Mouse (Mus musculus): ENCODE results near the gene Aloxe3. TPM values are rescaled to one million over a fixed set of nuclear protein-coding genes. Genes with fewer than 3 reads are reported as not detected.

Gene Aloxe3
- polyA plus RNA-seq, 1 experiment from 2014 or later = 0.31 TPM

- 58% methylated on average over 7 of the region's 7 CpGs for WGBS
- peaks cover 8% of the 10 kb centered on the region; the same call in 1 of the 2 replicates for H3K27me3 ChIP-seq (ENCODE audit: control insufficient read depth, insufficient read depth, low read depth, low read length)
- H3K36me3 ChIP-seq (ENCODE audit: control insufficient read depth, insufficient read depth, low read length) = no peaks in the 10 kb centered on the region
- no peak overlapping the region for H3K4me3 ChIP-seq (ENCODE audit: low read length)
- no peaks in the 10 kb centered on the region for H3K9me3 ChIP-seq (ENCODE audit: control insufficient read depth, low read length)
- H3K27ac ChIP-seq (ENCODE audit: low read length) = no peak overlapping the region
- H3K4me1 ChIP-seq (replicated peaks; ENCODE audit: control insufficient read depth, insufficient read depth, low read length) = peaks cover 3% of the 10 kb centered on the region; the same call in 1 of the 2 replicates
- no peak overlapping the region for H3K4me2 ChIP-seq (ENCODE audit: low read depth, low read length)
- ATAC-seq (ENCODE audit: low read depth) = no peak
- H3K9ac ChIP-seq (ENCODE audit: low read length) = no peak overlapping the region
These were observed 21.9 kb downstream of the Aloxe3 start for GRCm38 (mm10) chr11:69147546-69147945.

DNA sequence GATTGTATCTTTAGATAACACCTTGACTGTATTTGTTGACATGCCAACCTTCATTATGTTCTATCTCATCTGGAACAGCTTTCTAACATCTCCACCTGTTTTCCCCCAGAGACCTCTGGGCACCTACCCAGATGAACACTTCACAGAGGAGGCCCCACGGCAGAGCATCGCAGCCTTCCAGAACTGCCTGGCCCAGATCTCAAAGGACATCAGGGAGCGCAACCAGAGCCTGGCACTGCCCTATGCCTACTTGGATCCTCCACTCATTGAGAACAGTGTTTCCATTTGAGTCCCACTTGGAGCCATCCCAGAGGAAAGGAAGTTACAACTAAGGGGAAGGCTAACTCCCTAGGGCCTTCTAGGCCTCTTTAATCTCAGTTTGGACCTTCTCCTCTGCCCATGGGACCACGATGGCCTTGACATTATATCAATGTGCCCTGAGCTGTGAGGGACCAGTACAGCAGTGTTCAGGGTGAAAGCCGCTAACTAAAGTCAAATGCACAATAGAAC lies 22.8 kb downstream of the Aloxe3 start:
- no peak overlapping the region for H3K27ac ChIP-seq (ENCODE audit: low read length)
- H3K4me3 ChIP-seq (ENCODE audit: low read length) = no peak overlapping the region
- H3K9ac ChIP-seq (ENCODE audit: low read length) = no peak overlapping the region
- no peaks in the 10 kb centered on the region for H3K36me3 ChIP-seq (ENCODE audit: control insufficient read depth, insufficient read depth, low read length)
- ATAC-seq (ENCODE audit: low read depth) = no peak
- H3K4me2 ChIP-seq (ENCODE audit: low read depth, low read length) = no peak overlapping the region
- peaks cover 9% of the 10 kb centered on the region; the same call in 1 of the 2 replicates for H3K27me3 ChIP-seq (ENCODE audit: control insufficient read depth, insufficient read depth, low read depth, low read length)
- H3K4me1 ChIP-seq (replicated peaks; ENCODE audit: control insufficient read depth, insufficient read depth, low read length) = peaks cover 3% of the 10 kb centered on the region; the same call in 1 of the 2 replicates
- whole genome bisulfite sequencing = 89% methylated on average over 5 of the region's 5 CpGs
- H3K9me3 ChIP-seq (ENCODE audit: control insufficient read depth, low read length) = no peaks in the 10 kb centered on the region

DNA sequence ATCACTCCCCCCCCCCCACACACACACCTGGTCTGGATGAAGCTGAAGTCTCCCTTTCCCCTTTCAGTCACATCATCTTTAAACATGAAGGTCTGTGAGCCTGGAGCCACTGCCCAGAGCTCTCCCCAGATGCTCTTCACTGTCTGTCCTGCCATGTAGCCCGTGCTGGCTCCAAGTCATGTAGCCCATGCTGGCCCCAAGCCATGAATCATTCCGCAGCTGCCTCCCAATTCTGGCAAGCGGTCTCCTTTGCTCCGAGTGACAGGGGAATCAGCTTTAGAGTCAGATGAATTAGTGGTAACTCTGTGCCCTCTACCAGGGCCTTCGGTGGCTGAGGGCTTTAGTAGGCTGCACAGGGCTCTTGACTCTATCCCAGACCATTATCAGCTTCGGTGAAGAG lies 24.0 kb downstream of the Aloxe3 start:
- Histone ChIP-seq H3K4me1 (replicated peaks; ENCODE audit: control insufficient read depth, insufficient read depth, low read length) (peaks cover 3% of the 10 kb centered on the region; the same call in 1 of the 2 replicates), H3K36me3 (ENCODE audit: control insufficient read depth, insufficient read depth, low read length) (no peaks in the 10 kb centered on the region), H3K4me3 (ENCODE audit: low read length) (no peak overlapping the region), H3K27me3 (ENCODE audit: control insufficient read depth, insufficient read depth, low read depth, low read length) (peaks cover 9% of the 10 kb centered on the region; the same call in 1 of the 2 replicates), H3K27ac (ENCODE audit: low read length) (no peak overlapping the region), H3K9me3 (ENCODE audit: control insufficient read depth, low read length) (no peaks in the 10 kb centered on the region), H3K9ac (ENCODE audit: low read length) (0 out of 2 replicates have a peak overlapping the region, but pooled peaks have one; percentile 6), H3K4me2 (ENCODE audit: low read depth, low read length) (no peak overlapping the region)
- no peak for ATAC-seq (ENCODE audit: low read depth)
- WGBS = 61% methylated on average over 6 of the region's 6 CpGs

DNA sequence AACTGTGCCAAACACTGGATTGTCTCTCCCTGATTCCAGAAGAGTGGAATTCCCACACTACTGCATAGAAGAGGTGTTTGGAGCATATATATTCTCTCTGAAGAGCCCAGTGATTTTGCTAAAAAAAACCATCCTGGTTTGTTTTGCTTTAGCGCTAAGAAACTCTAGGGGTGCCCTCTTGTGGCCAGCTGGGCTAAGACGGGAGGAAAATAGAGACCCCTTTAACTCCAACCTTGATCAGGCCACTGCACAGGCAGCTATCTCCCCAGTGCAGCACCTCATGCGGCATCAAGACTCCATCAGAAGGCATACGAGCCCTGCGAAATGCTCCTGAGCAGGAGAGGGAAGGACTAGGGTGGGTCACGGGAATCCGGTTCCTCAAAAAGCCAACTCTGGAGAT lies 24.7 kb downstream of the Aloxe3 start:
- 5% methylated on average over 7 of the region's 7 CpGs for WGBS

GRCm38 (mm10) chr11:69151004-69151403 lies 25.3 kb downstream of the Aloxe3 start:
- H3K9me3 ChIP-seq (ENCODE audit: control insufficient read depth, low read length) = no peaks in the 10 kb centered on the region
- H3K9ac ChIP-seq (ENCODE audit: low read length) = no peak overlapping the region
- H3K4me1 ChIP-seq (replicated peaks; ENCODE audit: control insufficient read depth, insufficient read depth, low read length) = peaks cover 3% of the 10 kb centered on the region; the same call in 1 of the 2 replicates
- peaks cover 9% of the 10 kb centered on the region; the same call in 1 of the 2 replicates for H3K27me3 ChIP-seq (ENCODE audit: control insufficient read depth, insufficient read depth, low read depth, low read length)
- peak overlapping the region; percentile 50 for H3K4me2 ChIP-seq (ENCODE audit: low read depth, low read length)
- no peak for ATAC-seq (ENCODE audit: low read depth)
- H3K4me3 ChIP-seq (ENCODE audit: low read length) = peak overlapping the region; percentile 25
- 60% methylated on average over 6 of the region's 6 CpGs for WGBS
- H3K27ac ChIP-seq (ENCODE audit: low read length) = no peak overlapping the region
- no peaks in the 10 kb centered on the region for H3K36me3 ChIP-seq (ENCODE audit: control insufficient read depth, insufficient read depth, low read length)

More for the DNA sequence above, 24.7 kb downstream of the Aloxe3 start:
- 0 out of 2 replicates have a peak, but pooled peaks have one; percentile 38 for ATAC-seq (ENCODE audit: low read depth)
- H3K9ac ChIP-seq (ENCODE audit: low read length) = peak overlapping the region; percentile 15; the same call in 1 of the 2 replicates
- H3K9me3 ChIP-seq (ENCODE audit: control insufficient read depth, low read length) = no peaks in the 10 kb centered on the region
- H3K4me3 ChIP-seq (ENCODE audit: low read length) = peak overlapping the region; percentile 25
- H3K4me2 ChIP-seq (ENCODE audit: low read depth, low read length) = peak overlapping the region; percentile 50
- H3K4me1 ChIP-seq (replicated peaks; ENCODE audit: control insufficient read depth, insufficient read depth, low read length) = peaks cover 3% of the 10 kb centered on the region; the same call in 1 of the 2 replicates
- peaks cover 9% of the 10 kb centered on the region; the same call in 1 of the 2 replicates for H3K27me3 ChIP-seq (ENCODE audit: control insufficient read depth, insufficient read depth, low read depth, low read length)
- no peaks in the 10 kb centered on the region for H3K36me3 ChIP-seq (ENCODE audit: control insufficient read depth, insufficient read depth, low read length)
- no peak overlapping the region for H3K27ac ChIP-seq (ENCODE audit: low read length)

- Histone ChIP-seq H3K4me3 (ENCODE audit: low read length) (no peak overlapping the region), H3K9me3 (ENCODE audit: control insufficient read depth, low read length) (no peaks in the 10 kb centered on the region), H3K4me2 (ENCODE audit: low read depth, low read length) (no peak overlapping the region), H3K9ac (ENCODE audit: low read length) (no peak overlapping the region), H3K36me3 (ENCODE audit: control insufficient read depth, insufficient read depth, low read length) (no peaks in the 10 kb centered on the region), H3K4me1 (replicated peaks; ENCODE audit: control insufficient read depth, insufficient read depth, low read length) (peaks cover 3% of the 10 kb centered on the region; the same call in 1 of the 2 replicates), H3K27ac (ENCODE audit: low read length) (no peak overlapping the region), H3K27me3 (ENCODE audit: control insufficient read depth, insufficient read depth, low read depth, low read length) (peaks cover 28% of the 10 kb centered on the region)
- ATAC-seq (ENCODE audit: low read depth) = no peak
- WGBS = 69% methylated on average over 8 of the region's 8 CpGs
These were observed 28.1 kb downstream of the Aloxe3 start for GRCm38 (mm10) chr11:69153831-69154230.

- 27% methylated on average over 1 of the region's 1 CpGs for WGBS
- Histone ChIP-seq H3K36me3 (ENCODE audit: control insufficient read depth, insufficient read depth, low read length) (no peaks in the 10 kb centered on the region), H3K4me1 (replicated peaks; ENCODE audit: control insufficient read depth, insufficient read depth, low read length) (peaks cover 3% of the 10 kb centered on the region; the same call in 1 of the 2 replicates), H3K9ac (ENCODE audit: low read length) (no peak overlapping the region), H3K27ac (ENCODE audit: low read length) (no peak overlapping the region), H3K4me3 (ENCODE audit: low read length) (no peak overlapping the region), H3K4me2 (ENCODE audit: low read depth, low read length) (no peak overlapping the region), H3K9me3 (ENCODE audit: control insufficient read depth, low read length) (no peaks in the 10 kb centered on the region), H3K27me3 (ENCODE audit: control insufficient read depth, insufficient read depth, low read depth, low read length) (peaks cover 28% of the 10 kb centered on the region)
- ATAC-seq (ENCODE audit: low read depth) = no peak
These were observed 29.7 kb downstream of the Aloxe3 start for GRCm38 (mm10) chr11:69155351-69155750.

DNA sequence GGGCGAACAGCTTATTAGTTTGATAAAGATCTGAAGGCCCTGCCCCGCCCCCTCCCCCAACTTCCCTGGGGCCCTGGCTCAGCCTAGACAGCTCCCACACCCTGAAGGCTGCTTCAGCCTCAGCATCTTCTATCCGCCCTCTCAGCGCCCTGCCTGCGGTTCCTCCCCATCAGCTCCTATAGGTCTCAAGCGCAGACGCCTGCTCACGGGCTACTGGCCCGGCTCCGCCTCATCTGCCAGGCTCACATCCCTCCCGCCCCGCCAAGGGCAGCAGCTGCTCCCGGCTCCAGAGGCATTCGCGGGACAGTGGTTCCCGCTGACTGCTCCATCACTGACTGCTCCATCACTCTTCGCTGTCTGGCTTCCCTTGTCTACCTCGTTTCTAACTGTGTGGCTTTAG lies 31.1 kb downstream of the Aloxe3 start, which contains the start of gene Alox12b:
Gene Alox12b (plus strand): TSS at position 190 of the 400 bp plus-strand sequence.
- no peak within 1 kb of the TSS for H3K27ac ChIP-seq (ENCODE audit: low read length)
- H3K9me3 ChIP-seq (ENCODE audit: control insufficient read depth, low read length) = no peaks in the 10 kb centered on the region
- no peak within 1 kb of the TSS for H3K4me3 ChIP-seq (ENCODE audit: low read length)

DNA sequence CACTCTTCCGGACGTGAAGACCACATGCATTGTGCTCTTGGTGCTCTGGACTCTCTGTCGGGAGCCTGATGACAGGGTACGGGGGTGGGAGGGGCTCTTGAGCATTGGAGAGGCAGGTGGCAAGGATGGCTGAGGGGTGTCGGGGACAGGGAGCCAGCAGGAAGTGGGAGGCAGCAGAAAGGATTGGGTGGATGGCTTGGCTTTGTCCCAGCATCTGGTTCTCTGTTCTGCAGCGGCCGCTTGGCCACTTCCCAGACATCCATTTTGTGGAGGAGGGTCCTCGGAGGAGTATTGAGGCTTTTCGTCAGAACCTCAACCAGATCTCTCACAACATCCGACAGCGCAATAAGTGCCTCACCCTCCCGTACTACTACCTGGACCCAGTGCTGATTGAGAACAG lies 43.6 kb downstream of the Aloxe3 start:
- no peak overlapping the region for H3K27ac ChIP-seq (ENCODE audit: low read length)
- no peaks in the 10 kb centered on the region for H3K36me3 ChIP-seq (ENCODE audit: control insufficient read depth, insufficient read depth, low read length)
- H3K9me3 ChIP-seq (ENCODE audit: control insufficient read depth, low read length) = no peaks in the 10 kb centered on the region
- ATAC-seq (ENCODE audit: low read depth) = no peak
- H3K27me3 ChIP-seq (ENCODE audit: control insufficient read depth, insufficient read depth, low read depth, low read length) = peaks cover 2% of the 10 kb centered on the region; the same call in 1 of the 2 replicates
- H3K4me2 ChIP-seq (ENCODE audit: low read depth, low read length) = no peak overlapping the region
- no peak overlapping the region for H3K9ac ChIP-seq (ENCODE audit: low read length)
- 77% methylated on average over 12 of the region's 12 CpGs for WGBS
- no peaks in the 10 kb centered on the region for H3K4me1 ChIP-seq (replicated peaks; ENCODE audit: control insufficient read depth, insufficient read depth, low read length)
- no peak overlapping the region for H3K4me3 ChIP-seq (ENCODE audit: low read length)

More for the DNA sequence above, 31.1 kb downstream of the Aloxe3 start, which contains the start of gene Alox12b:
- peak; percentile 34; the same call in 1 of the 2 replicates for ATAC-seq (ENCODE audit: low read depth)
- 3% methylated on average over 18 of the region's 18 CpGs for WGBS
- Histone ChIP-seq H3K4me1 (replicated peaks; ENCODE audit: control insufficient read depth, insufficient read depth, low read length) (no peaks in the 10 kb centered on the region), H3K27me3 (ENCODE audit: control insufficient read depth, insufficient read depth, low read depth, low read length) (peaks cover 22% of the 10 kb centered on the region), H3K36me3 (ENCODE audit: control insufficient read depth, insufficient read depth, low read length) (no peaks in the 10 kb centered on the region), H3K4me2 (ENCODE audit: low read depth, low read length) (no peak within 1 kb of the TSS), H3K9ac (ENCODE audit: low read length) (no peak within 1 kb of the TSS)
